Mouse (Mus musculus): ENCODE data around the gene Cracr2b. TPM values are rescaled to one million over a fixed set of nuclear protein-coding genes. Genes with fewer than 3 reads are reported as not detected.

Gene Cracr2b
- polyA plus RNA-seq, 1 experiment: 4.5 TPM

DNA sequence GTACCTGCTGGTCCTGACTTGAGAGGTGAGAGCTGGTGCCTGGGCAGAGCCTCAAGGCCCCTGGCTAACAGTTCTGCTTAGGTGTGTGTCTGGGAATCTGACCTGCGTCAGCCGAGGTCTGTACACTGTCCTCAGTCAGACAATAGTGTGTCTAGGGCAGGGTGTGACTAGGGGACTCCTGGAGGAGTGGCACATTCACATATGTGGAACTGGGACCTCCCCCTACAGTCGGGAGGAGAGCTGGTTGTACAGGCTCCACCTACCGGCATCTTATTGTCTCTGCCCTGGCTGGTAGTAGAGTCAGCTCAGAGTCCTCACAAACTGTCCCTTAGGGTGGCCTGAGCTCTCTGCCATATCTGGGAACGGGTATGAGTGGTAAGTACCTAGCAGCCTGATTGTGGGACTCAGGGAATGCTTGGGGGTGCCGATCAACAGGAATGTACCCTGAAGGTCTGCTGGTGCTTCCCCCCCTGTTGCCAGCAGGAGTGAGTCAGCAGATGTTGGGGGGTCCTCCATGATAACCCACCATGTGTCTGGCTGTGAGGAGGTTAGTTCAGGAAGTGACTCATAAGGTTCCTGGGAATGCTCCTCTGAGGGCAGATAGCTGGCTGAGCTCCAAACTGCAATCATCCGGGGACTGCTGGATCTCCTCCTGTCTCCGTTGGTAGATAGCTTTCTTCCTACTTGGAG lies 7.8 kb downstream of the Cracr2b start:
- Histone ChIP-seq H3K27me3 (ENCODE audit: control insufficient read depth, insufficient read depth, insufficient read length) (no peaks in the 10 kb centered on the region), H3K79me2 (ENCODE audit: control insufficient read depth, insufficient read depth) (peaks cover 67% of the 10 kb centered on the region), H3K36me3 (ENCODE audit: control insufficient read depth, insufficient read depth) (peaks cover 33% of the 10 kb centered on the region), H3K4me3 (ENCODE audit: insufficient read depth, poor library complexity, severe bottlenecking) (peak overlapping the region; percentile 69), H3K79me3 (ENCODE audit: low read depth) (peaks cover 30% of the 10 kb centered on the region), H3ac (ENCODE audit: control insufficient read depth, insufficient read length, low read depth) (peak overlapping the region; percentile 44)
- TF ChIP-seq MYOD1 (IDR thresholded peaks at IDR 0.05; ENCODE audit: control insufficient read depth, insufficient read length, low read depth): peak; percentile 47
- no peak for TF ChIP-seq MYOG (IDR thresholded peaks at IDR 0.05; ENCODE audit: control insufficient read depth, extremely low read depth, insufficient read length)
- TF ChIP-seq MAX (IDR thresholded peaks at IDR 0.05): peak; percentile 60
- no peak for TF ChIP-seq CEBPB (IDR thresholded peaks at IDR 0.05; ENCODE audit: low read depth)
- peak; percentile 46 for TF ChIP-seq FOSL1 (IDR thresholded peaks at IDR 0.05; ENCODE audit: insufficient read depth, low read length, poor library complexity, severe bottlenecking)
- no peak for TF ChIP-seq USF1 (IDR thresholded peaks at IDR 0.05; ENCODE audit: low read depth)
- no peak for TF ChIP-seq CTCF (IDR thresholded peaks at IDR 0.05; ENCODE audit: control insufficient read depth, insufficient read depth, insufficient read length)

DNA sequence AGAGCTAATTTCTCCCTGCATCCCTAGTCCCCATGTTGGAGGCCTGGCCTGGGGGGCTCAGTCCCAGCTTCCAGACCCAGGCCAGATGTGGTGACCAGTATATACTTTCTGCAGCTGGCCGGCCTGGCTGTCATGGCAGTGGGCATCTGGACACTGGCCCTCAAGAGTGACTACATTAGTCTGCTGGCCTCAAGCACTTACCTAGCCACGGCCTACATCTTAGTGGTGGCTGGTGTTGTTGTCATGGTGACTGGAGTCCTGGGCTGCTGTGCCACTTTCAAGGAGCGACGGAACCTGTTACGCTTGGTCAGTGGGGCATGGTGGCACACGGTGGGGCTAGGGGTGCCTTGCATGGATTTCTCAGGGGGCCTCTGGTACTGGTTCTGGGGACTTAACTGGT lies 8.5 kb downstream of the Cracr2b start:
- H3K79me3 ChIP-seq (ENCODE audit: low read depth): peaks cover 35% of the 10 kb centered on the region
- H3K36me3 ChIP-seq (ENCODE audit: control insufficient read depth, insufficient read depth): peaks cover 33% of the 10 kb centered on the region
- peak overlapping the region; percentile 21 for H3ac ChIP-seq (ENCODE audit: control insufficient read depth, insufficient read length, low read depth)
- no peaks in the 10 kb centered on the region for H3K27me3 ChIP-seq (ENCODE audit: control insufficient read depth, insufficient read depth, insufficient read length)
- H3K4me3 ChIP-seq (ENCODE audit: insufficient read depth, poor library complexity, severe bottlenecking): peak overlapping the region; percentile 31
- peaks cover 74% of the 10 kb centered on the region for H3K79me2 ChIP-seq (ENCODE audit: control insufficient read depth, insufficient read depth)
- TF ChIP-seq MYOD1 (IDR thresholded peaks at IDR 0.05; ENCODE audit: control insufficient read depth, insufficient read length, low read depth) (no peak), MAX (IDR thresholded peaks at IDR 0.05) (no peak), CEBPB (IDR thresholded peaks at IDR 0.05; ENCODE audit: low read depth) (no peak), CTCF (IDR thresholded peaks at IDR 0.05; ENCODE audit: control insufficient read depth, insufficient read depth, insufficient read length) (no peak), FOSL1 (IDR thresholded peaks at IDR 0.05; ENCODE audit: insufficient read depth, low read length, poor library complexity, severe bottlenecking) (no peak), MYOG (IDR thresholded peaks at IDR 0.05; ENCODE audit: control insufficient read depth, extremely low read depth, insufficient read length) (no peak), USF1 (IDR thresholded peaks at IDR 0.05; ENCODE audit: low read depth) (no peak)

DNA sequence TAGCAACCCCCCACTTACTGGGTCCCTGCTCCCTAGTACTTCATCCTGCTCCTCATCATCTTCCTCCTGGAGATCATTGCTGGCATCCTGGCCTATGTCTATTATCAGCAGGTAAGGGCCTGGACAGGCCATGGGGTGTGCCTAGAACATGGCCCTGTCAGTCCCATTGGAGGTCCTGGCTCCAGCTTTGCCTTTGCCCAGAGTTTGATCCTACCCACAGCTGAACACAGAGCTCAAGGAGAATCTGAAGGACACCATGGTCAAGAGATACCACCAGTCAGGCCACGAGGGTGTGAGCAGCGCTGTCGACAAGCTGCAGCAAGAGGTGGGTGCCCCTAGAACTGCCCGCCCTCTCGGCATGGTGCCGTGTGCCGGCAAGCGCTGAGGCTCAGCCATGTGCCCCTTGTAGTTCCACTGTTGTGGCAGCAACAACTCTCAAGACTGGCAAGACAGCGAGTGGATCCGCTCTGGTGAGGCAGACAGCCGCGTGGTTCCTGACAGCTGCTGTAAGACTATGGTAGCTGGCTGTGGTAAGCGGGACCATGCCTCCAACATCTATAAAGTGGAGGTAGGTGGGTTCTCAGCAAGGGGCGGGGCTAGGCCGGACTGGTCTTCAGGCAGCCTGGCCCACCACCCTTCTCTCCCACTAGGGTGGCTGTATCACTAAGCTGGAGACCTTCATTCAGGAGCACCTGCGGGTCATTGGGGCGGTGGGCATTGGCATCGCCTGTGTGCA lies 9.2 kb downstream of the Cracr2b start:
- TF ChIP-seq USF1 (IDR thresholded peaks at IDR 0.05; ENCODE audit: low read depth): no peak
- no peak for TF ChIP-seq MAX (IDR thresholded peaks at IDR 0.05)
- no peak overlapping the region for H3ac ChIP-seq (ENCODE audit: control insufficient read depth, insufficient read length, low read depth)
- no peaks in the 10 kb centered on the region for H3K27me3 ChIP-seq (ENCODE audit: control insufficient read depth, insufficient read depth, insufficient read length)
- H3K36me3 ChIP-seq (ENCODE audit: control insufficient read depth, insufficient read depth): peaks cover 33% of the 10 kb centered on the region
- peaks cover 81% of the 10 kb centered on the region for H3K79me2 ChIP-seq (ENCODE audit: control insufficient read depth, insufficient read depth)
- peaks cover 41% of the 10 kb centered on the region for H3K79me3 ChIP-seq (ENCODE audit: low read depth)
- H3K4me3 ChIP-seq (ENCODE audit: insufficient read depth, poor library complexity, severe bottlenecking): peak overlapping the region; percentile 31

DNA sequence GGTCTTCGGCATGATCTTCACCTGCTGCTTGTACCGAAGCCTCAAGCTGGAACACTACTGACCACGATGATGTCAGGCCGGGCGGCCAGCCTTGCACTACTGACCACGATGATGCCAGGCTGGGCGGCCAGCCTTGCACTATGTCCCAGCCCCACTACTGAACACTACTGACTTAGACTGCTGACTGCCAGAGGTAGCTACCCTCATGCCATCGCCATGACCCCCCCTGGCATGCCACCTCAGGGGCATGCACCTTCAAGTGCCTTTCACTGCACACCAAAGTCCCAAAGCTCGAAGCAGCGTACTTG lies 9.7 kb downstream of the Cracr2b start:
- TF ChIP-seq CEBPB (IDR thresholded peaks at IDR 0.05; ENCODE audit: low read depth) (no peak), MYOD1 (IDR thresholded peaks at IDR 0.05; ENCODE audit: control insufficient read depth, insufficient read length, low read depth) (no peak), CTCF (IDR thresholded peaks at IDR 0.05; ENCODE audit: control insufficient read depth, insufficient read depth, insufficient read length) (no peak), FOSL1 (IDR thresholded peaks at IDR 0.05; ENCODE audit: insufficient read depth, low read length, poor library complexity, severe bottlenecking) (no peak), USF1 (IDR thresholded peaks at IDR 0.05; ENCODE audit: low read depth) (no peak), MAX (IDR thresholded peaks at IDR 0.05) (no peak), MYOG (IDR thresholded peaks at IDR 0.05; ENCODE audit: control insufficient read depth, extremely low read depth, insufficient read length) (no peak)
- H3K79me3 ChIP-seq (ENCODE audit: low read depth): peaks cover 41% of the 10 kb centered on the region

DNA sequence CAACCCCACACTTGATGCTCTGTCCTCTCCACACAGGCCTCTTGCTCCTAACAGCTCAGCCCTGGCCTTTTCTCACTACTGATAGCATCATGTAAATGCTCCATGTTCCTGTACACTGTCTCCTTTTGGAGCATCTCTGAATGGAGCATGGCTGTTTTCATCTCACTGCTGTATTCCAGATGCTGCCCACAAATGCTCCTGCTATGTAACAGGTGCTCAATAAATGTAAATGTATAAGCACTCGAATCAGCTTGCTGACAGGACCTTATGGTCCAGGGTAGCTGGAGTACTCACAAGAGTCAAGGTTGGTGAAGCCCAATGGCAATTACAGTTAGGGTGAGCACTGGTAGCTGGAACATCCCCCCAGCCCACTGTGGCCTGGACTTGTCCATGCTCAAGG lies 10.3 kb downstream of the Cracr2b start:
- Histone ChIP-seq H3K36me3 (ENCODE audit: control insufficient read depth, insufficient read depth) (peaks cover 33% of the 10 kb centered on the region), H3K79me2 (ENCODE audit: control insufficient read depth, insufficient read depth) (peaks cover 93% of the 10 kb centered on the region), H3ac (ENCODE audit: control insufficient read depth, insufficient read length, low read depth) (no peak overlapping the region), H3K4me3 (ENCODE audit: insufficient read depth, poor library complexity, severe bottlenecking) (no peak overlapping the region), H3K27me3 (ENCODE audit: control insufficient read depth, insufficient read depth, insufficient read length) (no peaks in the 10 kb centered on the region), H3K79me3 (ENCODE audit: low read depth) (peaks cover 44% of the 10 kb centered on the region)
- TF ChIP-seq FOSL1 (IDR thresholded peaks at IDR 0.05; ENCODE audit: insufficient read depth, low read length, poor library complexity, severe bottlenecking) (no peak), CEBPB (IDR thresholded peaks at IDR 0.05; ENCODE audit: low read depth) (no peak), CTCF (IDR thresholded peaks at IDR 0.05; ENCODE audit: control insufficient read depth, insufficient read depth, insufficient read length) (no peak), MYOD1 (IDR thresholded peaks at IDR 0.05; ENCODE audit: control insufficient read depth, insufficient read length, low read depth) (no peak), USF1 (IDR thresholded peaks at IDR 0.05; ENCODE audit: low read depth) (no peak), MAX (IDR thresholded peaks at IDR 0.05) (no peak), MYOG (IDR thresholded peaks at IDR 0.05; ENCODE audit: control insufficient read depth, extremely low read depth, insufficient read length) (no peak)

More for the DNA sequence above, 9.7 kb downstream of the Cracr2b start:
- H3K4me3 ChIP-seq (ENCODE audit: insufficient read depth, poor library complexity, severe bottlenecking): no peak overlapping the region
- peaks cover 86% of the 10 kb centered on the region for H3K79me2 ChIP-seq (ENCODE audit: control insufficient read depth, insufficient read depth)
- H3K36me3 ChIP-seq (ENCODE audit: control insufficient read depth, insufficient read depth): peaks cover 33% of the 10 kb centered on the region
- H3K27me3 ChIP-seq (ENCODE audit: control insufficient read depth, insufficient read depth, insufficient read length): no peaks in the 10 kb centered on the region
- no peak overlapping the region for H3ac ChIP-seq (ENCODE audit: control insufficient read depth, insufficient read length, low read depth)

All from C2C12 (cell line).